Mouse (Mus musculus): ENCODE results near the gene Tmed10. TPM values are rescaled to one million over a fixed set of nuclear protein-coding genes. Genes with fewer than 3 reads are reported as not detected.

The Tmed10 gene
- polyA plus RNA-seq, 1 experiment from 2014 or later: 323 TPM

DNA sequence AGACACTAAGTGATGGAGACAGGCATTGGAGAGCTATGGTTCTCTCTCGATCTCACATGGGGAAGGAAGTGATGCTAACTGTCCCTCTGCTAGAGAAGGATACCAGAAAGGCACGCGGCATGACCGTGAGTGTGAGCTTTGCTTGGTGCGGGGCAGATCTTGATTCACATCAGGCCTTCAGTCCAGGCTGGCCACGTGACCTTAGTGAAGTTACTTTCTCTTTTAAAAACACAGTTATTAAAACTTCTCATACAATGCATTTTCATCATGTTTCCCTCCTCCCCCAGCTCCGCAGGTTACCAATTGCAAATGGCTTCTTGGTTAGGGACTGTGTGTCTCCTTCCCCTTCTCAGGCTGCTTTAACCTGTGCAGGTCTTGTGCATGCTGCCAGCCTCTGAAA lies 16.5 kb upstream of the Tmed10 start:
- Histone ChIP-seq H3K4me1 (no peaks in the 10 kb centered on the region), H3K27me3 (no peaks in the 10 kb centered on the region), H3K4me2 (no peak overlapping the region), H3K9me3 (replicated peaks) (no peaks in the 10 kb centered on the region), H3K4me3 (replicated peaks) (no peak overlapping the region), H3K27ac (no peak overlapping the region), H3K36me3 (no peaks in the 10 kb centered on the region), H3K9ac (no peak overlapping the region)
- no peak for ATAC-seq (replicated peaks; ENCODE audit: low FRiP score)
- WGBS: 90% methylated on average over 7 of the region's 7 CpGs

DNA sequence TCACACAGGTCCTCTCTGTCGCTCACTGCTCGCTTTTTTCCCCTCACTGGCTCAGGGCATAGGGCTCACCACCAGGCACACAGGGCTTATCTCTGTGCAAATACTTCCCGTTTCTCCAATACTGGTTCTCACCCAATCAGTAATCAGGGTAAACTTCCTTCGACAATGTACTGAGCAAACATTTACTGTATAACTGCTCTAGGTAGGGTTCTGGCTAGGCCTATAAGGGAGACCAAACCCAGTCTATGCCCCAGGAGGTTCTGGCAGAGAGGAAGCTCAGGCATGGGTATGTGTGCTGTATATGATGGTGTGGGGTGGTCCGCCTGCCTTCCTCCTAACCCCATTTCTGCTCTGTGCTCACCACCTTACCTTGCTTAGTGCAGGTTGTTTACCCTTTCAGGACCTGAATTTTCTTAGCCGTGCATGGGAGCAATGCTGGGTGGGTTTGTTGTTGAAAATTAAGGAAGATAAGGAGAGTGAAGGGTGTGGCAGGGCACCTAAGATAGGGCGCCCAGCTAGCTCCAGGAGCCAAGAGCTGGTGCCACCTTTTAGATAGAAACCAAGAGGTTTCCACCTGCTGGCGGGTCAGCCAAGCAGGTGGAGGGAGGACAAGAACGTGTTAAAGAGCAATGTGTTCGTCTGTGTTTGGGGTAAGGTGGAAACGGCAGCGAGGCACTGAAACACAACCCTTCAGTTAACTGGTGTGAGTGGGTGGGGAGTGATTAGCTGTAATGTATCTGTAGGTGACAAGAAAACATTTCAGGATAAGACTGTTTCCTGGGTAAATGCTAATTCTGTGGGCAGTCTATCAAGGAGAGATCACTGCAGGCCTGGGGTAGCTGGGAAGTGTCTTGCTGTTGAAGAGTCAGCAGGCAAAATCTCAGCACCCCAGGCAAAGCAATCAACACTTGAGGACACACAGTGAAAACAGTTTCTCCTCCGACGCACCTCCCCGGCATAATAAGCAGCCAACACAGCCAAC lies 14.8 kb upstream of the Tmed10 start:
- H3K4me1 ChIP-seq: no peaks in the 10 kb centered on the region
- no peak overlapping the region for H3K9ac ChIP-seq
- no peaks in the 10 kb centered on the region for H3K9me3 ChIP-seq (replicated peaks)
- 74% methylated on average over 15 of the region's 15 CpGs for WGBS
- no peak overlapping the region for H3K27ac ChIP-seq
- H3K36me3 ChIP-seq: no peaks in the 10 kb centered on the region
- no peak overlapping the region for H3K4me2 ChIP-seq
- ATAC-seq (replicated peaks; ENCODE audit: low FRiP score): no peak
- H3K27me3 ChIP-seq: no peaks in the 10 kb centered on the region
- no peak overlapping the region for H3K4me3 ChIP-seq (replicated peaks)

DNA sequence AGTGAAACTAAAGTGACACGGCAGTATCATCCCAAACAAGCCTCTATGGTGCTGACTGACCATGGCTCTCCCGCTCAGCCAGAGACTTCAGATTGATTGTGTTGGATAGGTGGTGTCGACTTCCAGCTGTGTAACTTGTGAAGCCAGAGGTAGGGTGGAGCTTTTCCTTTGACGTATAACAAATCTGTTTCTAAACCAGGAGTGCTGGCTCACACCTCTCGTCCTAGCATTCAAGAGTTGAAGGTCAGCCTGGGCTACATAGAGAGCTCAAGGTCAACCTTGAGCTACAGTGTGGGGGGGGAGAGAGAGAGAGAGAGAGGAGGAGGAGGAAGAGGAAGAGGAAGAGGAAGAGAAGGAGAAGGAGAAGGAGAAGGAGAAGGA lies 11.3 kb upstream of the Tmed10 start:
- H3K27me3 ChIP-seq: no peaks in the 10 kb centered on the region
- H3K27ac ChIP-seq: no peak overlapping the region
- H3K4me1 ChIP-seq: no peaks in the 10 kb centered on the region
- no peak overlapping the region for H3K9ac ChIP-seq
- H3K4me3 ChIP-seq (replicated peaks): no peak overlapping the region
- no peak overlapping the region for H3K4me2 ChIP-seq
- ATAC-seq (replicated peaks; ENCODE audit: low FRiP score): no peak
- no peaks in the 10 kb centered on the region for H3K9me3 ChIP-seq (replicated peaks)
- H3K36me3 ChIP-seq: no peaks in the 10 kb centered on the region
- WGBS: 53% methylated on average over 5 of the region's 5 CpGs

DNA sequence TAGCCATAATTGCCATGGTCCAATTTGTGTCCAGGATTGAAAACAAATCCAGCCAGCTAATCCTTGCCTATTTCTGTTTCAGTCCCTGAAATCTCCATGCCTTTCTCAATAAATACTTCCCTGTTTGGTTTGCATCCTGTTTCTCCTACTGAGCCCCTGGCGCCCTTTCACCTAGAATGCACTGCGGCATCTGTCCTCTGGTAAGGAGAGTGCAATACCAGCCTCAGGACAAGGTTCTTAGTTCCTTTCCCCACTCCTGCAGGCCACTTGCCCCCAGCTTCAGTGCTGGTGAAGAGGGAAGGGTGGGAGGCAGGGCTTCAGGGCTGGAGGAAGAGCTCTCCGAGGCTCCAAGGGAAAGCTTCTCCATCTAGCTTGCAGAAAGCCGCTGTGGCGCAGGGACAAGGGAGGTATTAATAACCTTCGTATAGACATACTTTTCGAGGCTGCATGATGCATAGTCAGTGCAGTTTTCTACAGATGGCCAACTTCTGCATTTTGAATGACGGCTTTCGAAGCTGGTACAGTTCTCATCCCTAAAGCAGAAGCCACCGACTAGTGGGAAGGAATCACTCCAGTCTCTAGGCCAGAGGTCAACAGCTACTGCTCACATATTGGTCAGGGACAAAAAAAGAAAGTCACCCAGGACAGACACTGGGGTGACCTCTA lies 10.8 kb upstream of the Tmed10 start:
- Histone ChIP-seq H3K4me3 (replicated peaks) (no peak overlapping the region), H3K9ac (no peak overlapping the region), H3K36me3 (no peaks in the 10 kb centered on the region), H3K27ac (no peak overlapping the region), H3K4me1 (no peaks in the 10 kb centered on the region), H3K27me3 (no peaks in the 10 kb centered on the region), H3K9me3 (replicated peaks) (no peaks in the 10 kb centered on the region), H3K4me2 (no peak overlapping the region)
- no peak for ATAC-seq (replicated peaks; ENCODE audit: low FRiP score)
- WGBS: 76% methylated on average over 10 of the region's 10 CpGs

DNA sequence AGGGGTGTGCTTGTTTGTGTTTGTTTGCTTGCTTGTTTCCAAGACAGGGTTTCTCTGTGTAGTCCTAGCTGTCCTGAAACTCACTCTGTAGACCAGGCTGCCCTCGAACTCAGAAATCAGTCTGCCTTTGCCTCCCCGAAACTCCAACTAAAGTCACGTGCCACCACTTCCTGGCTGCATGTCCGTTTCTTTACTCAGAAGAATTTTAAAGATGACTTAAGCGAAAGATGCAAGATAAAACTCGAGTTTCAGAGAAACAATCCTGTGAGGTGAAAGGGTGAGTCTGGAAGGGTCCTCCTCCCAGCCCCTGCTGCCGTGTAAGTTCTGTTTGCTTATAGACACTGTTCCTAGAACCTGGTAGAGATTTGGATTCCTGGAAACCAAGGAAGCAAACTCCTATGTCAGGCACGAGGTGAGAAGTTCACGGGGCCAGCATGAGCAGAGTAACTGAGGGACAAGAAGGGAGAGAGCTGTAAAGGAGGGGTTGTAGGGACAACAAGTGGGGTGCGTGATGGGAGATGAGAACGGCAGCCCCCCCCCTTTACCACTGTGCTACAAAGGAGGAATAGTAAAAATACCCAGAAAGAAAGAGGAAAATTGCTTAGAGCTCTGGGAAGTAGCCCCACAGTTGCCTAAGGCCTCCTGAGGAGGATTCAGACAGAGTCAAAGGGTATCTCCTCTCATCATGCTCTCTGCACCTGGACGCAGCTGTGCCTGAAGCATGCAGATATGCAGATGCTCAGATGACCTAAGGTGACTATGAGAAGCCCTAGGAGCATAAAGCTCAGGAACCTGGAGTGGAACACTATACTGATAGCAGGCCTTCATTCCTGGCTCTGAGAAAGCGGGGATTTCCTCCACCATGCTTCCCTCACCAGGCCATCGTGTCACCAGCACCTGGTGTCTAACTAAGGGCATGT lies 8.4 kb upstream of the Tmed10 start:
- ATAC-seq (replicated peaks; ENCODE audit: low FRiP score): no peak
- Histone ChIP-seq H3K9me3 (replicated peaks) (no peaks in the 10 kb centered on the region), H3K36me3 (no peaks in the 10 kb centered on the region), H3K27me3 (no peaks in the 10 kb centered on the region), H3K4me3 (replicated peaks) (no peak overlapping the region), H3K27ac (no peak overlapping the region), H3K4me2 (no peak overlapping the region), H3K4me1 (no peaks in the 10 kb centered on the region), H3K9ac (no peak overlapping the region)
- WGBS: 69% methylated on average over 14 of the region's 14 CpGs

DNA sequence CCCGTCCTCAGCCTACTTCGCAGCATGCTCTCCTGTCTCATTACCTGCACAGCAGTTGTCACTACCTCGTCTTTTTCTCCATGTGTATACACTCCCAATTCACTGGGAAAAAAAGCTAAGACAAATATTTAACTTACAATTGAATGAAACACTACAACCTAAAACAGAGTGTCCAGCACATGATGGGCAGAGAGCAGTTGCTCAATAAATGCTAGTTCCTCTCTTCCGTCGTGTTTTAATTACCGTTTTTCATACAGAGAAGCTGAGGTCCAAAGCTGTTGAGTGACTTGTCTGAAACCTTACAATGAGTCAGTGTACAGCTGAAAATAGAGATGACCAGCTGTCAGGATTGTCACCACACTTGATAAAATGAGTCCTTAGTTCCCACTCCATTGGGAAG lies 6.9 kb upstream of the Tmed10 start:
- no peaks in the 10 kb centered on the region for H3K4me1 ChIP-seq
- H3K9ac ChIP-seq: no peak overlapping the region
- no peak overlapping the region for H3K4me2 ChIP-seq
- 91% methylated on average over 6 of the region's 6 CpGs for WGBS
- H3K27me3 ChIP-seq: no peaks in the 10 kb centered on the region
- H3K36me3 ChIP-seq: no peaks in the 10 kb centered on the region
- no peak overlapping the region for H3K27ac ChIP-seq
- H3K4me3 ChIP-seq (replicated peaks): no peak overlapping the region
- ATAC-seq (replicated peaks; ENCODE audit: low FRiP score): no peak
- no peaks in the 10 kb centered on the region for H3K9me3 ChIP-seq (replicated peaks)

DNA sequence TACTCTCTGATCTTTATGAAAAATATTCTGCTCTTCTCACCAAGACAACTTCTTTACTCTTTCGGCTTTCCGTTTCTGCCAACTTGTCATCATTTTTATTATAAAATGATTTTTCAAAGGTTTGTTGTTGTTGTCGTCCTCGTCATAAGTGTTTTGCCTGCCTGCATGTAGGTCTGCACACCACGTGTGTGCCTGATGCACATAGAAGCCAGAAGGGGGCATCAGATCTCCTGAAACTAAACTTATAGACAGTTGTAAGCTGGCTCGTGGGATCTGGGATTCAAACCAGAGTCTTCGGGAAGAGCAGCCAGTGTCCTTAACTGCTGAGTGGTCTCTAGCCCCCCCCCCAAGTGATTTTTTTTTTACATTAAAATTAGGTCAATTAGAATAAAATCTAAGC lies 6.3 kb upstream of the Tmed10 start:
- Histone ChIP-seq H3K9me3 (replicated peaks) (no peaks in the 10 kb centered on the region), H3K9ac (no peak overlapping the region), H3K27me3 (no peaks in the 10 kb centered on the region), H3K36me3 (no peaks in the 10 kb centered on the region), H3K4me2 (no peak overlapping the region), H3K4me1 (no peaks in the 10 kb centered on the region), H3K4me3 (replicated peaks) (no peak overlapping the region), H3K27ac (no peak overlapping the region)
- 79% methylated on average over 7 of the region's 7 CpGs for WGBS
- no peak for ATAC-seq (replicated peaks; ENCODE audit: low FRiP score)

DNA sequence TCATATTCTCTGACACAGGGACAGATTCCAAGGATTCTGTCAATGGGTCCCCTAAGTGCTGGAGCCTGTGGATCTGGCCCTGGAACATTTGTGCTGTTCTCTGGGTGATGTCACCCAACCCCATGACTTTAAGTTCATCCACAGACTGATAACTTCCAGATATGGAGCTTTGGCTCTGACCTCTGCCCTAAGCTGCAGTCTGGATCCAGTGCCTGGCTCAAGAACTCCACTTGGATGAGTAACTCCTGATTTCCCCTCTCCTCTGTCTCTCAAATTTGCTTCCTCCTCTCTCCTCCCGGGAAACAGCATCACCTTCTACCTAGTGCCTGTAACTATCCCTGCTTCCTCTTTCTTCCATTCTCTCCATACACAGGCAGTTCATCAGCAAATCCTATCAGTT lies 5.7 kb upstream of the Tmed10 start:
- Histone ChIP-seq H3K27me3 (no peaks in the 10 kb centered on the region), H3K27ac (no peak overlapping the region), H3K9ac (no peak overlapping the region), H3K9me3 (replicated peaks) (no peaks in the 10 kb centered on the region), H3K4me2 (no peak overlapping the region), H3K36me3 (no peaks in the 10 kb centered on the region), H3K4me3 (replicated peaks) (no peak overlapping the region), H3K4me1 (no peaks in the 10 kb centered on the region)
- WGBS: 46% methylated on average over 1 of the region's 1 CpGs
- no peak for ATAC-seq (replicated peaks; ENCODE audit: low FRiP score)

DNA sequence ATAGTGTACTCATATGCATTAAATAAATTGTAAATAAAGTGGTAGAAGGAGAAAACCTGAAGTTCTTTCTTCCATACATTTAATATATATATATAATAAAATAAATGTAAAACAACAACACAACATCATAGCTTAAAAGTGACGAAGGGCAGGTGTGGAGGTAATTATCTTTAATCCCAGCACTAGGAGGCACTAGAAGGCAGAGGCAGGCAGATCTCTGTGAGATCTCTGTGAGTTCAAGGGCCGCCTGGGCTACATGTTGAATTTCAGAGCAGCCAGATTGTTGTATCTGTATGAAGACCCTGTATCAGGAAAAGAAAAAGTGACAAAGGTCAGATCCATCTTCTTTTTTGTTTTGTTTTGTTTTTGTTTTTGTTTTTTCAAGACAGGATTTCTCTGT lies 3.6 kb upstream of the Tmed10 start:
- no peak overlapping the region for H3K4me2 ChIP-seq
- H3K9me3 ChIP-seq (replicated peaks): no peaks in the 10 kb centered on the region
- no peaks in the 10 kb centered on the region for H3K36me3 ChIP-seq
- 92% methylated on average over 2 of the region's 2 CpGs for WGBS
- no peaks in the 10 kb centered on the region for H3K27me3 ChIP-seq
- H3K27ac ChIP-seq: no peak overlapping the region
- no peak for ATAC-seq (replicated peaks; ENCODE audit: low FRiP score)
- no peak overlapping the region for H3K9ac ChIP-seq
- peaks cover 2% of the 10 kb centered on the region; the same call in 1 of the 2 replicates for H3K4me1 ChIP-seq
- H3K4me3 ChIP-seq (replicated peaks): no peak overlapping the region

DNA sequence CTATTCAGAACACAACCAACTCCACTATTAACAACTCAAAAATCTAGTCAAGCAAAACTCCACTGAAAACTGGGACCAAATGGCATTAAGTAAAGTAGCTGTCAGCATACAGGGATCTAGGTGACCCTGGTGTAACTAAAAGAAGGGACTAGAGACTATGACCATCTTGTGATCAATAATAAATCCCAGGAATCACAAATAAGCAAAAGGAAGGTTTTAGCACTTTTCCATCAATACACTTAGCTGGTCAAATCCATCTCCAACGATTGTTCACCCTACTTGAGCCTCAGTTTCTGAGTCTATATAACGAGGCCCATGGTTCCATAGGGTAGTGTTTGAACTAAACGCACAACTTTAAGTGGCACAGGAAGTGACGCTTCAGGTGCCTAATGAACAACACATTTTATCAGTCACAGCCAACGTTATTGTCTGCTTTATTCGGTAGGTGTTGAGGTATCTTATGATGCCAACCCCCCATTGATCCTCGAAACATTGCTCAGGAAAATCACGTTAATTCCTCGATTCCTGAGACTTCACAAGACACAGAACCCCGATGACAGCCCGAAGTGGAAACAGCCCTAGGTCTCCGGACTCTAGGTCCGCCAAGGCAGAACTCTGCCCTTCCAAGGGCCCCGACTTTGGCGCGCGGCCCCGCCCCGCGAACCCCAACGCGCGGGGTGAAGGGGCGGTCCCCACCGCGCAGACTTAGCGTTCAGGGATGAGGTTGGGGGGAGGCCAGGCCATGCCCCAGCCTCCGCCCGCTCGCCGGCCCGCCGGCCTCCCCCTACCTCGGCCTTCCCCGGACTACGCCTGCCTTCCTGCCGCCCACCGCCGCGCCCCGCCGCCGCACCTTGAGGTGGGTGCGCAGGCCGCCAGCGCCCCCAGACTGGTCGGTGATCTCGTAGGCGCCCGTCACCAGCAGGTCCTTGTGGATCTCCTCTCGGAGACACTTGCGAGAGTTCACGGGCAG lies 771 bp downstream of the Tmed10 start:
- WGBS: under 1% methylated on average over 50 of the region's 53 CpGs
- H3K9ac ChIP-seq: peak overlapping the region; percentile 89
- H3K36me3 ChIP-seq: no peaks in the 10 kb centered on the region
- peak overlapping the region; percentile 85 for H3K27ac ChIP-seq
- peaks cover 29% of the 10 kb centered on the region for H3K4me1 ChIP-seq
- H3K27me3 ChIP-seq: no peaks in the 10 kb centered on the region
- H3K4me2 ChIP-seq: peak overlapping the region; percentile 59
- peak; percentile 77 for ATAC-seq (replicated peaks; ENCODE audit: low FRiP score)
- no peaks in the 10 kb centered on the region for H3K9me3 ChIP-seq (replicated peaks)
- peak overlapping the region; percentile 96 for H3K4me3 ChIP-seq (replicated peaks)

Data from kidney, embryonic 15.5 days (tissue).